Comparison of ENCODE assay signal across 24 mouse cellular contexts in genomic region chr13:108277320-108277719, GRCm38 (mm10). TPM values are rescaled to one million over a fixed set of nuclear protein-coding genes. Genes with fewer than 3 reads are reported as not detected.
A peak's percentile ranks its signal among the peaks of the same experiment; 100 is the strongest.
DNase-seq lines count a peak whose midpoint lies in the region; ATAC-seq and TF ChIP-seq lines count a peak whose summit lies in the region.
"Had no signal": no experiment of that assay in that cellular context is flagged by ENCODE, and none has a peak within 500 bp of the region (broad histone marks: within the 10 kb centered on the region; RNA-seq: fewer than 3 reads in every experiment).

No protein-coding gene starts in this region.

- no peak overlapping the region for H3ac ChIP-seq in myocyte (ENCODE audit: control insufficient read depth, insufficient read length)

- no peak for TF ChIP-seq EP300 in CH12.LX (IDR thresholded peaks at IDR 0.05; ENCODE audit: low read length)

- ATAC-seq in midbrain, embryonic 12.5 days (ENCODE audit: low FRiP score, low read depth) = 0 out of 2 replicates have a peak, but pooled peaks have one; percentile 27
- no peak for ATAC-seq in midbrain, embryonic 15.5 days (replicated peaks)
- ATAC-seq in heart, embryonic 11.5 days (replicated peaks; ENCODE audit: insufficient number of reproducible peaks, low FRiP score, low TSS enrichment) = no peak
- ATAC-seq: CD4-positive, CD25-positive, alpha-beta regulatory T cell, adult 4 months; forebrain, embryonic 15.5 days; forebrain, postnatal 0 days had no signal

- no peaks in the 10 kb centered on the region for H3K27me3 ChIP-seq in midbrain, embryonic 12.5 days
- H3K27me3 ChIP-seq in midbrain, embryonic 15.5 days (replicated peaks) = no peaks in the 10 kb centered on the region
- no peaks in the 10 kb centered on the region for H3K27me3 ChIP-seq in CH12.LX (replicated peaks)
- no peaks in the 10 kb centered on the region for H3K27me3 ChIP-seq in myocyte (ENCODE audit: control insufficient read depth, insufficient read depth, insufficient read length)
- H3K27me3 ChIP-seq in heart, embryonic 11.5 days (ENCODE audit: control insufficient read depth, insufficient read depth, low read length) = peaks cover 5% of the 10 kb centered on the region; the same call in 1 of the 2 replicates
- H3K27me3 ChIP-seq: embryonic facial prominence, embryonic 13.5 days; embryonic facial prominence, embryonic 15.5 days; forebrain, embryonic 12.5 days; forebrain, embryonic 15.5 days had no signal

- TF ChIP-seq CTCF in CH12.LX (conservative IDR thresholded peaks at IDR 0.05 in 1 of 2, IDR thresholded peaks at IDR 0.05 in 1 of 2; ENCODE audit: low read depth in 2 of 2, low read length in 2 of 2) = no peak

- H3K4me1 ChIP-seq in midbrain, embryonic 12.5 days = no peaks in the 10 kb centered on the region
- H3K4me1 ChIP-seq in midbrain, embryonic 15.5 days = no peaks in the 10 kb centered on the region
- peaks cover 5 to 29% of the 10 kb centered on the region in 2 experiments; a peak in 2 of 4 replicates for H3K4me1 ChIP-seq in CH12.LX (ENCODE audit: control insufficient read depth in 1 of 2, insufficient read depth in 2 of 2)
- 0 out of 2 replicates have a peak, but pooled peaks cover 3% of the 10 kb centered on the region for H3K4me1 ChIP-seq in heart, embryonic 11.5 days (ENCODE audit: control insufficient read depth, insufficient read depth, low read length)
- H3K4me1 ChIP-seq: embryonic facial prominence, embryonic 15.5 days; forebrain, embryonic 12.5 days; forebrain, embryonic 15.5 days had no signal

- dilution Hi-C loops in CH12.LX (cut with MboI; ENCODE audit: extremely low pct_ligation_motif_present, extremely low pct_unique_long_range_greater_than_20kb, low sequenced_read_pairs) = no loop called here

- no peak overlapping the region for H3K27ac ChIP-seq in midbrain, embryonic 12.5 days (replicated peaks)
- no peak overlapping the region for H3K27ac ChIP-seq in midbrain, embryonic 15.5 days
- no peak overlapping the region for H3K27ac ChIP-seq in CH12.LX (ENCODE audit: insufficient read depth, low read depth)
- no peak overlapping the region for H3K27ac ChIP-seq in heart, embryonic 11.5 days (ENCODE audit: low read depth, low read length)
- H3K27ac ChIP-seq: embryonic facial prominence, embryonic 13.5 days; embryonic facial prominence, embryonic 15.5 days; forebrain, embryonic 10.5 days; forebrain, embryonic 12.5 days; forebrain, embryonic 15.5 days had no signal

- no peak for TF ChIP-seq RAD21 in CH12.LX (IDR thresholded peaks at IDR 0.05; ENCODE audit: low read depth, low read length)

- TF ChIP-seq POLR2A in CH12.LX (IDR thresholded peaks at IDR 0.05; ENCODE audit: low read depth, low read length) = no peak
- TF ChIP-seq POLR2A in myocyte (IDR thresholded peaks at IDR 0.05; ENCODE audit: insufficient read length, low read depth) = no peak

- H3K4me2 ChIP-seq in midbrain, embryonic 12.5 days (replicated peaks) = no peak overlapping the region
- H3K4me2 ChIP-seq in midbrain, embryonic 15.5 days = no peak overlapping the region
- H3K4me2 ChIP-seq in CH12.LX (ENCODE audit: insufficient read depth, low read depth, poor library complexity, severe bottlenecking) = no peak overlapping the region
- no peak overlapping the region for H3K4me2 ChIP-seq in myocyte (ENCODE audit: low read depth)
- no peak overlapping the region for H3K4me2 ChIP-seq in heart, embryonic 11.5 days
- H3K4me2 ChIP-seq: embryonic facial prominence, embryonic 13.5 days; embryonic facial prominence, embryonic 15.5 days; forebrain, embryonic 12.5 days; forebrain, embryonic 15.5 days had no signal

- H3K36me3 ChIP-seq in midbrain, embryonic 12.5 days = no peaks in the 10 kb centered on the region
- no peaks in the 10 kb centered on the region for H3K36me3 ChIP-seq in midbrain, embryonic 15.5 days (replicated peaks)
- H3K36me3 ChIP-seq in CH12.LX (replicated peaks in 1 of 2; ENCODE audit: control insufficient read depth in 1 of 2, insufficient read depth in 1 of 2, low read length in 1 of 2) (peaks cover 3 to 20% of the 10 kb centered on the region in 2 experiments), myocyte (ENCODE audit: control insufficient read depth, insufficient read depth) (no peaks in the 10 kb centered on the region)
- no peaks in the 10 kb centered on the region for H3K36me3 ChIP-seq in heart, embryonic 11.5 days (ENCODE audit: control insufficient read depth, insufficient read depth, low read length)
- H3K36me3 ChIP-seq: embryonic facial prominence, embryonic 13.5 days; embryonic facial prominence, embryonic 15.5 days; forebrain, embryonic 10.5 days; forebrain, embryonic 12.5 days; forebrain, embryonic 15.5 days had no signal

- DNase-seq in 416B (ENCODE audit: low read depth) (peak; percentile 62), CH12.LX (ENCODE audit: extremely low read depth) (peak; percentile 45)
- DNase-seq in cerebellum, postnatal 4 days (ENCODE audit: low spot score in 2 of 2) = no peak
- DNase-seq: adrenal gland, adult 8-10 months; adrenal gland, postnatal 14 days; adrenal gland, postnatal 36 days; cerebellum, adult 11-12 months; cerebellum, adult 2 months; cerebellum, adult 9-10 months; cerebellum, postnatal 10 days; cerebellum, postnatal 25 days; embryo, embryonic 11 days; forebrain, postnatal 0 days had no signal

- H3K9ac ChIP-seq in midbrain, embryonic 12.5 days (replicated peaks) = no peak overlapping the region
- no peak overlapping the region for H3K9ac ChIP-seq in midbrain, embryonic 15.5 days
- no peak overlapping the region for H3K9ac ChIP-seq in CH12.LX (ENCODE audit: insufficient read depth, low read depth)
- no peak overlapping the region for H3K9ac ChIP-seq in heart, embryonic 11.5 days (ENCODE audit: low read depth, low read length)
- H3K9ac ChIP-seq: embryonic facial prominence, embryonic 13.5 days; embryonic facial prominence, embryonic 15.5 days; forebrain, embryonic 12.5 days; forebrain, embryonic 15.5 days; forebrain, postnatal 0 days had no signal

- H3K79me2 ChIP-seq in CH12.LX (replicated peaks; ENCODE audit: control insufficient read depth, extremely low read depth, insufficient read depth, poor library complexity, severe bottlenecking) (no peaks in the 10 kb centered on the region), myocyte (ENCODE audit: control insufficient read depth, insufficient read depth) (no peaks in the 10 kb centered on the region)

- WGBS in midbrain, embryonic 12.5 days = 85% methylated on average over 7 of the region's 7 CpGs
- 79% methylated on average over 7 of the region's 7 CpGs for WGBS in midbrain, embryonic 15.5 days
- WGBS in heart, embryonic 11.5 days (ENCODE audit: insufficient replicate concordance) = 82% methylated on average over 7 of the region's 7 CpGs

- in situ Hi-C loops in CH12.LX (cut with MboI; ENCODE audit: low pct_ligation_motif_present, low pct_unique_long_range_greater_than_20kb, low sequenced_read_pairs) = no loop called here

- no peaks in the 10 kb centered on the region for H3K9me3 ChIP-seq in midbrain, embryonic 12.5 days
- no peaks in the 10 kb centered on the region for H3K9me3 ChIP-seq in midbrain, embryonic 15.5 days
- H3K9me3 ChIP-seq in CH12.LX (replicated peaks; ENCODE audit: low read length) = no peaks in the 10 kb centered on the region
- no peaks in the 10 kb centered on the region for H3K9me3 ChIP-seq in heart, embryonic 11.5 days (replicated peaks; ENCODE audit: control insufficient read depth, low read length)
- H3K9me3 ChIP-seq: embryonic facial prominence, embryonic 13.5 days; embryonic facial prominence, embryonic 15.5 days; forebrain, embryonic 10.5 days; forebrain, embryonic 12.5 days; forebrain, embryonic 15.5 days had no signal

- no peak overlapping the region for H3K4me3 ChIP-seq in midbrain, embryonic 12.5 days
- no peak overlapping the region for H3K4me3 ChIP-seq in midbrain, embryonic 15.5 days
- no peak overlapping the region for H3K4me3 ChIP-seq in CH12.LX (replicated peaks in 1 of 3; ENCODE audit: low read depth in 2 of 3, low read length in 2 of 3, poor library complexity in 1 of 3)
- H3K4me3 ChIP-seq in myocyte = no peak overlapping the region
- no peak overlapping the region for H3K4me3 ChIP-seq in heart, embryonic 11.5 days (ENCODE audit: low read depth, low read length)
- H3K4me3 ChIP-seq: embryonic facial prominence, embryonic 13.5 days; embryonic facial prominence, embryonic 15.5 days; erythroblast, embryonic 14.5 days; forebrain, embryonic 10.5 days; forebrain, embryonic 12.5 days; forebrain, embryonic 15.5 days had no signal

TF ChIP-seq in CH12.LX, 34 proteins besides CTCF, POLR2A, EP300 and RAD21 (continues in another document):
- TF ChIP-seq SMC3 (IDR thresholded peaks at IDR 0.05; ENCODE audit: low read depth, low read length) (no peak), MAX (IDR thresholded peaks at IDR 0.05; ENCODE audit: low read length) (no peak), JUN (IDR thresholded peaks at IDR 0.05; ENCODE audit: insufficient read depth, low read depth, low read length) (no peak), CHD1 (IDR thresholded peaks at IDR 0.05; ENCODE audit: low read depth, low read length) (no peak), NELFE (IDR thresholded peaks at IDR 0.05; ENCODE audit: low read depth, low read length) (no peak), ZC3H11A (IDR thresholded peaks at IDR 0.05; ENCODE audit: low read depth, low read length) (no peak), MXI1 (IDR thresholded peaks at IDR 0.05; ENCODE audit: low read depth, low read length) (no peak), JUND (conservative IDR thresholded peaks at IDR 0.05; ENCODE audit: low read depth, low read length) (no peak), MAZ (IDR thresholded peaks at IDR 0.05; ENCODE audit: low read depth, low read length) (no peak)

TF ChIP-seq in myocyte, 11 proteins besides CTCF, POLR2A, EP300 and RAD21:
- TF ChIP-seq MYOG (IDR thresholded peaks at IDR 0.05; ENCODE audit: control insufficient read depth in 1 of 3, insufficient read depth in 1 of 3, insufficient read length in 2 of 3, low read depth in 2 of 3) (no peak), SRF (IDR thresholded peaks at IDR 0.05; ENCODE audit: control insufficient read depth, insufficient read length, low read depth) (no peak), CEBPB (IDR thresholded peaks at IDR 0.05; ENCODE audit: insufficient read depth, poor library complexity, severe bottlenecking) (0 out of 2 replicates have a peak, but pooled peaks have one; percentile 17), E2F4 (IDR thresholded peaks at IDR 0.05; ENCODE audit: insufficient read depth) (no peak), USF1 (IDR thresholded peaks at IDR 0.05; ENCODE audit: low read depth) (no peak)

RNA-seq across cellular contexts. Expression of gene Depdc1b, which starts 38.8 kb away (rescaled TPM):
- 13.9 and 15.2 TPM in 2 replicates for polyA plus RNA-seq in midbrain, embryonic 12.5 days (2016; fragmentation: Nextera tagmentation; extraction: Ambion mirVana)
- 1.8 and 2.4 TPM in 2 replicates for polyA plus RNA-seq in midbrain, embryonic 15.5 days (2015; fragmentation: Nextera tagmentation; extraction: Ambion mirVana)
- 11.1 and 12.8 TPM in 2 replicates for total RNA-seq in CH12.LX (2012; rRNA removed)
- 16.3 and 17.8 TPM in 2 replicates for total RNA-seq in CH12.LX (2014; rRNA removed)
- polyA plus RNA-seq in CH12.LX (2012; ENCODE audit: insufficient read length, low read depth) = 13.8 and 15.7 TPM in 2 replicates
- polyA plus RNA-seq in myocyte (2012; fragmentation: generic; extraction: Trizol) = 3.7 TPM
- 5.5 and 6.7 TPM in 2 replicates for polyA plus RNA-seq in heart, embryonic 11.5 days (2014; fragmentation: Nextera tagmentation; extraction: Ambion mirVana)

Comparison
In these comparisons a context has a peak if more than half of its experiments do, and no peak if none do; other contexts are left out.
1. DNase-seq: peak in 416B (single experiment) and CH12.LX (single experiment); none in cerebellum, postnatal 4 days (0 of 2).